Mouse (Mus musculus) left cerebral cortex, postnatal 4 days (tissue): ENCODE results near the gene Sdk1. TPM values are rescaled to one million over a fixed set of nuclear protein-coding genes. Genes with fewer than 3 reads are reported as not detected.

Experiments used
- DNase-seq: peaks from one replicate; pipeline ENCODE4 v3.0.0-alpha.2; 2022
- intact Hi-C: fragments of 180-260 bp; cut with DNase I; formaldehyde crosslinking; loops from one replicate; pipeline ENCODE4 v1.15.1; 2025
- total RNA-seq, 2 experiments: library from RNA; stranded (reverse); gene quantifications; 2 replicates each; pipeline ENCODE4 v1.2.3; 2021

The Sdk1 gene
- total RNA-seq, 2 experiments from 2014 or later, result 18.2 to 19.4 TPM

DNA sequence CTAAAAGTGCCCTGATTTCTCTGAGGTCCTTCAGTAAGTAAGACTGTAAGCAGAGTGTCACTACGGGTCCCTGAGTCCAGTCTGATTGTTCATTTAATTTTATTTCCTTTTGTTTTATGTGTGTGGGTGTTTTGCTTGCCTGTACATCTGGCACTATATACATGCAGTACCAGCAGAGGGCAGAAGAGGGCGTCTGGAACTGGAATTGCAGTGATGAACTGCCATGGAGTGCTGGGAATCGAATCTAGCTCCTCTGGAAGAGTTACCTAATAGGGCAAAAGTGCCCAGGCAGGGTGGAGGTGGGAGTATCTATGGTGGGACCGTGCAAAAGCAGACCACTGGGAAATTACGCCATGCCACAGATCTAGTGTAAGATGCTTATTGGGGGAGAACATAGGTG, 497.4 kb downstream of the Sdk1 start:
- intact Hi-C loops, result no loop called here
- no peak for DNase-seq

DNA sequence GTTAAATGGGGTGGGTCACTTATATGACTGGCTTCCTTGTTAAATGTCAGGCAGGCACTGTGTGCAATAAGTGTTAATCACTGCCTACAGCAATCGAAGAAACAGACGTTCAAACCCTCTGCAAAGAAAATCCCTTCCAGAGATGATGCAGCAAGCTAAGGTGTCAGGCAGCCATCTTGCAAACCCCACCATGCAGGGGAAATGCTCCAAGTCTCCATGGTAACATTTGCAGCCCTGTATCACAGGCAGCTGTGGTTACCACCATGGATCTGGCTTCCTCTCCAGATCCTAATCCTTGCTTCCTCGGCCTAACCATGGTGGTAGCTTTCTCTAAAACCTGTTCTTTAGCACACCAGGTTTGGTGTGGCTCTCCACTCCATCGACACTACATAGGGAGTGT, 507.5 kb downstream of the Sdk1 start:
- DNase-seq, result no peak
- intact Hi-C loops, result no loop called here

DNA sequence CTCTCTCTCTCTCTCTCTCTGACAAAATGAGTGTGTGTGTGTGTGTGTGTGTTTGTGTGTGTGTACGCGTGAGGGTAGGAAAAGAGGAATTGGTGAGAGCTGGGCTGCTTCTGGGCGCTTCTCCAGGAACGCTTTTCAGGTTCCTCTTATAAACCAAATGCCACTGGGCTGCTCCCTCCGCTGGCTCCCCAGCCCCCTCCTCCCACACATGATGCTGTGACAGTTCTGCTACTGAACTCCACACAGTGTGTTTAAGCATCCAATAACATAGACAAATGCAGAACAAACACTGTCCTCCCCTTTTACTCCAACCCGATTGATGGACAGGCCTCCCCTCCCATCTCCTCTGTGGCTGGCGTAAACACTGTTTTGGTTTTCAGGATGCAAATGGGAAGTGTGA, 513.0 kb downstream of the Sdk1 start:
- intact Hi-C loops, result no loop called here
- DNase-seq, result peak; percentile 32

DNA sequence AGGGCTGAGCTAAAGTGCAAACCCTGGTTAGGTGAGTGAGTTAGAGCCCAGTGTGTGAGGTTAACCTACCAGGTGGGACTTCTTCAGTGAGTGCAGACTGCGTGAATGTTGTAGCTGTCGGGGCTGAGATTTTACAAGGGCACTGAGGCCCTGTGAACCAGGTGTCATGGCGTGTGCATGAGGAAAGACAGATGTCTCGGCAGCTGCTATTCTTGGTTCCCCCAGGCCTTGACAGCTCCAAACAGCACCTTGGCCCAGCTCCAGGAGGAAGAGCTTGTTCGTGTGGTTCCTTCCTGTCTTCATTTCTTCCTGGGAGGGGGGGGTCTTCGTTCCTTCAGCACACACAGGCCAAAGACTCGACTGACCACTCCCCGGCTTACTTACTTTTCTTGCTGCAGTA, 517.6 kb downstream of the Sdk1 start:
- DNase-seq, result peak; percentile 17

DNA sequence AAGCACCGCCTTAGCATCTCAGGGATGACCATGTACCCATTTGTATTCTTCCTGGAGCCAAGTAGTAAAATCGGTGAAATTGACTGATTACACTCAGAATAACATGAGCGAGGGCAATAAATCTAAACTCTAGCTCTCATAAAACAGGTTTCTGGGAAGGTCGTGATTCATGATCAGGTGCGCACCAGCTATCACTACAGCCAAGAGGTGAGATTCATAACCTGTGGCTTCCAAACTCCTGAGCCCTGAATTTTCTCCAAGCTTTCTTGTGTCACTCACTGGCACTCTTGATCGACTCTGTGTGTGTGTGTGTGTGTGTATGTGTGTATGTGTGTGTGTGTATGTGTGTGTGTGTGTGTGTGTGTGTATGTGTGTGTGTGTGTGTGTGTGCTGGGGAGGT, 522.8 kb downstream of the Sdk1 start:
- intact Hi-C loops, result no loop called here
- DNase-seq, result no peak

More for the DNA sequence above, 517.6 kb downstream of the Sdk1 start:
- intact Hi-C loops, result no loop called here

DNA sequence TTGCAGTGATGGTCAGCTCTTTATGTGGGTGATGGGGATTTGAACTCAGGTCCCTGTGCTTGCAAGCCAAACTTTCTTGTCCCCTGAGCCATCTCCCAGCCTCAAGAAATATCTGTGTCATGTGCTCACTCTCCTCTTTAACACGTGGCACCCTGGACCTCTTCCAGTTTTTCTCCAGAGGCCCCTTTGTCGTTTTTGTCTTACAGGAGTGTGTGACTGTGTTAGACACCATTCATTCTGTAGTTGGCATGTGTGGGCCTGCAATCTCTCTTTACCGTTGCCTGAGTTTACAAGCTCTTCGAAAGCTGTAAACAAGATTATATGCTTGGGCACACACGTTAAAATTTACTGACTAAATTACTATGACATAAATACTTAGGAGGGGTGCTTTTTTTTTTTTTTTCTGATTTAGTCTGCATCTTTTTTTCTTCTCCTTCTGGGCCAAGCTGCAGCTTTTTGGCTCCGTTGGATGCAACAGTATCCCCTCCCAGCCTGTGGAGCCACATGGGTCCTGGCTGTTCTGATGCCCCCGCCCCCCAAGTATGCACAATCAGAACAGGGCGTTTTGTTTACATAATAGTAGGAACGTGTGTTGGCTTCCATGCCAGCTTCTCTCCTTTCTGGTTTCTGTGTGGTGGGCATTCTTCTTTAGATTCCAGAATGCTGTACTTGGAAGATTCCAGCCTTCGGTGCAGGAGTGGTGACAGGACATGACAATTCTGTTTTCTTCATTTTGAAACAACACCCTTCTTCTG, 527.6 kb downstream of the Sdk1 start:
- intact Hi-C loops, result no loop called here

DNA sequence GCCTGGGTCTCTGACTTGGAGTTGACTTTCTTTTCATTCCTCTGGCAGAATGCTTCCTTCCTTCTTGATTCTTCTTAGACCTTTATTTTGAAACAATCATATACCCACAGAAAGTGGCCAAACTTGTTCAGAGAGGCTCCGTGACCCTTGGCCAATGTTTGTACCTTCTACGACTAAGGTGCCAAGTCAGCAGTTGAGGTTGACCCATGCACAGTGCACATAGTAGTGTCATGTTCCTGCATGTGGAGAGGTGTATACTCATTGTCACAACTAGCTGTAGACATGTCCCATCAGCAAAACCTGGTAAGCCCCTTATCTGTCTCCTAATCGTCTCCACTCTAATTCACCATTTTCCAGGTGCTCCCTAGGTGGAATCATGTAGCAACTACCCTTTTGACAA, 530.2 kb downstream of the Sdk1 start:
- no peak for DNase-seq
- intact Hi-C loops, result no loop called here

More for the DNA sequence above, 527.6 kb downstream of the Sdk1 start:
- DNase-seq, result peak; percentile 38

DNA sequence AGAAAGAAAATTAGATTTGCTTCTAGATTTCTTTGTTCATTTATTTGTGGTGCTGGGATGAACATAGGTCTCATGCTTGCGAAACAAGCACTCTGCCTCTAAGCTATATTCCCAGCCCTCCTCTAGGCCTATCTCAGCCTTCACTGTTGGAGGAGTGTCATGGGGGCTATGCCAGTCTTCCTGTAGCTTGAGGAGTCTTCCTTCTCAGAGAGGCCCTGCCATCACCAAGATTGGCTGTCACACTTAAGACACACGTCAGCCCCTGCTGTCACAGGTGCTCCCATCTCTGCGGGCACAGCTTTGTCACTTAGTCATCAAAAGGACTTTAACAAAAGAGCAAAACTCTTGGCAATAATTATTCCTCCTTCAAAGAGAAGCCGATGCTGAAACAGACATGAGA, 536.9 kb downstream of the Sdk1 start:
- intact Hi-C loops, result no loop called here
- no peak for DNase-seq

DNA sequence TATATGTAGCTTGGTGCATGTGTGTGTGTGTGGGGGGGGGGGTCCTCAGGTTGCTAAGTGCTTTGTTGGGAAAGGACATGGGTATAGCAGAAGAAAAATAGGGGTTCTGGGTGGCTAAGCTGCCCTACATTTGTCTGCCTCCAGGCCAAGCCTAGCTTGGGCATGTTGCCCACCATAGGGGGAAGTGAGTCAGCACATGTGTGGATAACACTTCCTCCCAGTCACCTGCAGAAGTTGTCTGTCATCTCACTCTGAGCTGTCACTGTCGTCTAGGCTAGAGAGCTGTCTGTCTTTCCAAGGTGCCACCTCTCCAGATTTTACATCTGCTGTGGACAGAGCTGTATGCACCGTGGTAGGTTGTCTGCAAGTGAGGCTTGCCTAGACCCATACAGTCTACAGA, 539.9 kb downstream of the Sdk1 start:
- DNase-seq, result peak; percentile 11
- intact Hi-C loops, result no loop called here

DNA sequence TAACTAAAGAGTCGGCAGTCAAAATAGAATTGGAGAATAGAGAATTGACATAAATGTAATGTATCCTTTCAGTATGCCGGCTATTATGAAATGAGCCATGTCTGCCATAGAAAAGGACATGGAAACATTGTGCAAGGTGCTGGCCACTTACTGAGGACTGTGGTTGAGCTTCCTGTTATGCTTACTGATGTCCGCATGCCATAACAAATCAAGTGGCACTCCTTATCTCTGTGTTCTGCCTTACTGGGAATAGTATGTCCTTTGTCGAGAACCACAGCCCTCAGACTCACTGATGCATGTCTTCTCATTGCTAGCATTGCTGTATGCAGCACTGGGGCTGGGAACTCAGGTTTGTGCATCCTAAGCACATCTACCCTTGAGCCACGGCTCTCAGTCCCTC, 541.0 kb downstream of the Sdk1 start:
- intact Hi-C loops, result no loop called here

DNA sequence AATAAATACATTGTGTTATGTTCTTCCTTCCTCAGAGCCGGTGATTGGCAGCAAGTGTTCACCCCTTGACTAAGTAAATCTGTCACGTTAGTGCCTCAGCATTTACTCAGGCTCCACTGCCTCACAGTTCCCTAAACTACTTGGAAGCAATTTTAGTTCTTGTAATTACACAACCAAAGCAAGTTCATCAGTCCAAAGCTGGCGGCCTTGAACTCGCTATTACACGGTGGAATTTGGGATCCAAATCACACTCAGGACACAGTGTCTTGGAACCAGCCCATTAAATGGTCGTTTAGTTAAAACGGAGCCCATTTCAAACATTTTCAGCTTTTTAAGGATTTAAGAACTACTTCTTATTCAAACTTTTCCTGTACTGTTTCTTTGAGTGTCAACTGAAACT, 542.2 kb downstream of the Sdk1 start:
- intact Hi-C loops, result no loop called here
- DNase-seq, result no peak

More for the DNA sequence above, 541.0 kb downstream of the Sdk1 start:
- DNase-seq, result no peak

DNA sequence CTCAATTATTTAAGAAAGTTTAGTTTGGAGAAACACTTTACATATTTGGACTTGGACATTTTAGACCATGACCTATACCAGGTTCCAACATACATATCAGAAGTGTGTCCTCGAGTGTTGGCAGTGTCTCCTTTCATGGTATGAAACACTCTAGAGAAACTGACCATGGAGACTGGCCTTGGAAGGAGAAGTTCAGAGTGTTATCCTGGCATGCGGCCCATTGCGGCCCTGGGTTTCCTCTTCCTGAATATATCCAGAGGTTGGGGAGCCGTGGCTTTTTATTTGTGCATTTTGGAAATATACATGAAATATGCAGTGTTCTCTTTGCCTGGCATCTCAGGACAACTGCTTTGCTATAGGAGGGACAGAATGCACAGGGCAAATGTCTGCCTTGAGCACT, 552.6 kb downstream of the Sdk1 start:
- intact Hi-C loops, result no loop called here
- DNase-seq, result no peak

DNA sequence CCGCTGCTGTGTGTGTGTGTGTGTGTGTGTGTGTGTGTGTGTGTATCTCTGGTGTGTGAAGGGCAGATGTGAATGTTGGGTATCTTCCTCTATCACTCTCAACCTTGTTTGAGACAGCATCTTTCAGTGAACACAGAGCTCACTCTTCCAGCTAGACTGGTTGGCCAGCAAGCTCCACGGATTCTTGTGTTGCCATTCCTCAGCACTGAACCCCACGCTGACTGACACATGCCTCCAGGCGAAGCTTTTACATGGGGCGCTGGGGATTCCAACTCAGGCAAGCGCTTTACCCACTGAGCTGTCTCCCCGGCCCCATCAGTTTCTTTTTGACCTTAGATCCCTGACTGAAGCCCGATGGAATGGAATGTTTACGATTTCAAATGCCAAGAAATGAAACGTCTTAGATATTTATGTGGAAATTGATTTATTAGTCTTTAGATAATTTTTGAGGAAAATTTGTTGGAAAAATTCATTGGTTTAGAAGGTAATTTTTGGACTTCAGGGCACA, 582.6 kb downstream of the Sdk1 start:
- no peak for DNase-seq
- intact Hi-C loops, result no loop called here

DNA sequence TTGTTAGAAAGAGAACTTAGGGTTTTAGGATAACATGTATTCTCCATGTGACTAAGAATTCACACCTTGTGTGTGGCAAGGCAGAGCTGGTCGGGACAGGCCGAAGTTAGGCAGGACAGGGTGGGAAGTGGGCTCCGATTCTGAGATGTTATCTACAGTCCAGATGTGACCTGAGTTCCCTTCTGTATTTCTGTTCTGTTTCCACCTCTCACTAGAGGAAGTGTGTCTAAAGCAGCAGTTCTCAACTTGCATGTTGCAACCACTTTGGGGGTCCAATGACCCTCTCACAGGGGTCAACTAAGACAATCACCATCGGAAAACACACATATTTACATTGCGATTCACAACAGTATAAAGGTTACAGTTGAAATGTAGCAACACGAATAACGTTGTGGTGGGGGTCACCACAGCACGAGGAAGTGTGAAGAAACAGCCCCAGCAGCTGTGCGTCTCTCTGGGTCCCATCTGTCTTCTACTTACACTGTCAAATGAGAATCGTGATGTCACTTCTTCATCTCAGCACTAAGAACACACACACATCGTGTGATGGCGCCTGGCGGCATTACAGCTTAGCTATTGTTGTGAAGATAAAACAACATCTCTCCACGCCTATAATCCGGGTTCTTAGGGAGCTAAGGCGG, 583.6 kb downstream of the Sdk1 start:
- no peak for DNase-seq
- intact Hi-C loops, result no loop called here

DNA sequence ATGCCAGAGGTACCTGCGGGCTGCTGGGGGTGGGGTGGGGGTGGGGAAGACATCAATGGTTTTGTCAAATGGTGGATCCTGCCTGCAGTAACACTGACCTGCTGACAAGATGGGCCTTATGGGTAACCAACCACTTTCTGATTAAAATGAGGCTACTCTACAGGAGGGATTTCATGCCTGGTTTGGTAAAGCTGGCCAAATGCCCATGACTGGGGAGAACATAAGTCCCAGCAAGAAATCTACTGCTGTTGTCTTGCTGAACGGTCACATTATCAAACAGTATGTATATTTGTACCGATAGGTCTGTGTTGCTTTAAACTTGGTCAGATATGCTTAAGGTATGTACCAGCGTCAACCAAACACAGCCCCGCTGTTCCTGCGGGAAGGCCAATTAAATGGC, 594.3 kb downstream of the Sdk1 start:
- DNase-seq, result peak; percentile 68
- intact Hi-C loops, result no loop called here

DNA sequence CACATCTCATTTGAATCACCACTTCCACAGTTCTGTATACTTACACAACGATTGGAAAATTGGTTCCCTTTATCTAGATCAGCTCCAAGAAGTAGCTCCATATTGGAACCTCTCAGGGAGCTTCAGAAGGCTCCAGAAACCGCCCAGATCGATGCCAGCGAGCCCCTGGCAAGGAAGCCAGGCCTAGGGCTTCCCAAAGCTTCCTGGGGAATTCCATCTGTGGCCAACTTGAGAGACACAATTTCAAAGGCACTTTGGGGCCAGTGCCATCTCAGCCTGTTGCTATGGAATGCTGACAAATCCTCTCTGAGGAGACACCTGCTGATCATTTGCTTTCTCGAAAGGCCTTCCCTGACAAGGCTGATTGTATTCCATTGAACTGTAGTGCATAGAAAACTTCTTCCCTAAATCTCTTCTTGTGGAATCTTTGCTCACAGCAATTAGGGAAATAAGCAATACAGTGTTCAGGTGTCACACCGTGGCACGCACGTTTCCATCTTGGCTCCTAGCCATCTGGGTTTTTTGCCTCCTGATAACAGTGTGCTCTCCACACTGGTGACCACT, 595.7 kb downstream of the Sdk1 start:
- intact Hi-C loops, result no loop called here
- peak; percentile 71 for DNase-seq

DNA sequence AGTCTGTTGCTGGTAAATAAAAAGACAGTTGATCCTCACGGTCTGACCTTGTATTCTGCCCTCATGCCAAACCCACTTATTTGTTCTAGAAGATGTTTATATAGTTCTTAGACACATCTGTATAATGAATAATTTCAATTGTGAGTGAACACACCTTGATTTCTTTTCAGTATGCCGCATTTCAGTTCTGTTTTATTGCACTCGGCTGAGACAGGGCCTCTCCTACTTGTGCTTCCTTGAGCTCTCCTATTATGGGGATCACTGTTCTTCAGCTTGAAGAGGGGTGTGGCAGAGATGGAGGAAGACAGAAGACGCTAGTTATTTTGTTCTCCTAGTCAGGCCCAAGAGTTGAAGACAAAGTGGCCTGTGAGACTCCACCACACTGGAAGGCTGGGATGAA, 603.4 kb downstream of the Sdk1 start:
- no peak for DNase-seq
- intact Hi-C loops, result no loop called here

DNA sequence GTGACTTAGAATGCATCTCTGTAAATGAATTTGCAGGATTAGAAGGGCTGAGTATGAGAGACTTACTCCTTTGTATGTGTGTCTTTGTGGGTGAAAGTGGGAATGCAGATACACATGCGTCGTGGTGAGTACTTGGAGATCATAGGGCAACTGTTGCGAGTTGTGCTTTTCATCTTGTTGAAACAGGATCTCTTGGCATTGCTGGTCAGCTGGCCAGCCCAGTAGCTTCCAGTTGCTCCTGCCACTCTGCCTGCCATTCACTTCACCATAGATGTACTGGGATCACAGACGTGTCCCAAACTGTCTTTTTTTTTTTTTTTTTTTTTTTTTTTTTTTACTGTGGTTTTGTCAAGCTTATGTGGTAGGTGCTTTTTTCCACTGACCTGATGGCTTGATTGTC, 606.4 kb downstream of the Sdk1 start:
- no peak for DNase-seq
- intact Hi-C loops, result no loop called here

DNA sequence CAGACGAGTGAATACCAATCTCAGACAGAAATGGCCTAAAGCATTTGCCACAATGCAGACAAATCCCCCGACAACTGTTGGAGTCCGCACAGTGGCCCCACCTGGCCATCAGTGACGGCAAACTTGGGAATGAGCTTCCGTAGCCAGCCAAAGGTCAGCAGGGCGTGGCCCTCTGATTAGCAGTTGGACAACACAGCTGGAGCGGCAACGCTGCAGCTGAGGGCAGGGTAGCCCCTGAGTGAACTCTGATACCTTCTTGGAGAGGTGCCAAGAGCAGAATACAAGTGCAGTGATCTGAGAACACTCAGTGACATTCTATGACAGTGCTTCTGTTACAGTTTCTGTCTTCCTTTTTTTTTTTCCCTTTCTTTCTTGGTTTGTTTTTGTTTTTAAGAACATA, 610.9 kb downstream of the Sdk1 start:
- DNase-seq, result no peak
- intact Hi-C loops, result no loop called here

DNA sequence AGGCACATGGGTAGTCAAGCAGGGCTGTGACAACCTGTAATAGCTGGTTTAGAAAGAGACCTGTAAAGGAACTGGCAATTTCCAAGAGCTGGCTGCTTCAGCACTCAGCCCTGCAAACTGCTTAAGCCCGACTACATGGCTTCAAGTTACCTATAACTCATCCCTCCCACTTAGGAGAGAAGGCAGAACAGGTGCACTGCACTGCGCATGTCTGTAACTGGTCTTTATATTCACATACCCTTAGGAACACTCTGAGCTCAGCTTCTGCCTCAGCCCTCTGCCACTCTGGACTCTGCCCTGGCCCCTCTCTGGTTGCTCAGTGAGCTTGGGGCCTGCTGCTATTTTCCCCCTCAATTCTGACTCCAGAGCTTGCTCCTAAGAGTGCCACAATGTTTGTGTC, 615.2 kb downstream of the Sdk1 start:
- intact Hi-C loops, result no loop called here
- no peak for DNase-seq

DNA sequence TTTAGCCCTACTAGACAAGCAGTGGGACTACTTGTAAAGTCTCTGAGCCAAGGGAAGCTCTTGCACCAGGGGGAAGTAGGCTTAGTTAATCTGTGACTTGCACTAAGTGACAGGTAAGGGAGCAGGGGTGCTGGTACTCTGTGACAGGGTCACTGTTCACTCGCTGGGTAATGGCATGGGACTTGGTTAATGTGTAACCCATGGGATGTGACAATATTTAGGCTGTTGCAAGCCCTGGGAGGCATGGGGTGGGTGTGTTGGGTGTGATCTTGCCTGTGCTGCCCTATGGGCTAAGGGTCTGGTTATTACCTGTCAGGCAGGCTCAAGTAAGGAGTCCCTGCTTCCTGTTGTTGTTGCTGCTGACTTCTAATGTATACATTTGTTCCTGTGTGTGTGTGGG, 616.5 kb downstream of the Sdk1 start:
- intact Hi-C loops, result no loop called here
- no peak for DNase-seq
